Mouse (Mus musculus): Measurements from ENCODE around the gene Pou3f4. TPM values are rescaled to one million over a fixed set of nuclear protein-coding genes. Genes with fewer than 3 reads are reported as not detected.
"Not testable (repeated sequence)": the region's sequence is repeated elsewhere in the genome, so short reads cannot be mapped to it uniquely, and the experiment has no call there.

Pou3f4 gene
- polyA plus RNA-seq (2012; rRNA removed) = not detected in 2 replicates

DNA sequence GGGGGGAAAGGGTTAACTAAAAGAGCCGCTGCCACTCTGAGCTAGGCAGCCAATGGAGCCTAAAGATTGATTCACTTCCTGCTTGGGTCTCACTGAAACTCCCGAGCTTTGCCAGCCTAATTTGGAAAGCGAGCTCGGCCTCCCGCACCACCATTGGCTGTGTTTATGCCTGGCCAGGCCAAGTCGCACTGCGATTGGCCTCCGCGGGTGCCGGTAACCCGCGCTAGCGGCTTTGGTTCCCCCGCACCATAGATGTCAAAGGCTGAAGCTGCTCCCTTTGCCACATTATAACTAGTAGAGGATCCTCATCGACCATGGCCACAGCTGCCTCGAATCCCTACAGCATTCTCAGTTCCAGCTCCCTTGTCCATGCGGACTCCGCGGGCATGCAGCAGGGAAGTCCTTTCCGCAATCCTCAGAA, at the start of gene Pou3f4:
Gene Pou3f4, plus strand, starts transcription at position 130 of the 421 bp plus-strand sequence.
- no peaks in the 10 kb centered on the region for H3K4me1 ChIP-seq (ENCODE audit: control insufficient read depth, insufficient read depth, low read length)
- 19% methylated on average over 20 of the region's 20 CpGs for WGBS
- H3K4me3 ChIP-seq (replicated peaks; ENCODE audit: extremely low read depth, low read depth, low read length) = no peak within 1 kb of the TSS
- DNase-seq = no peak
- TF ChIP-seq CTCF (IDR thresholded peaks at IDR 0.05; ENCODE audit: insufficient read depth, low read length) (no peak), POLR2A (IDR thresholded peaks at IDR 0.05; ENCODE audit: borderline replicate concordance, extremely low read depth, low read depth, low read length) (no peak)

DNA sequence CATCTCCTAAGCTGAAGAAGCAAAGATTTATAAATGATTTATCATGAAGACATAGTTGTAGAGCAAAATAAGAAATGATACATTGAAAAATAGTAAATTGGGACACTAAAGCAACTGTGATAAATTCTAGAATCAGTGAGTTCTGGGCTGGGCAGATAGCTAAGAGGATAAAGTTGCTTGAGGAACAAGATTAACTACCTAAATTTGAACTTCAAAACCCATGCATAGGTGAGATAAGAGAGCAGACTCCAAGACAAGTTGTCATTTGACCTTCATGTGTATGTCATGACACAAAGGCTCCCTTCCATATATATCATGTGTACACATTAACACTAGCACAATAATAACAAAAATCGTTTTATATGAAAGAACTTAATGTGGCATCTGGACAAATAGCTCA, 48.1 kb upstream of the Pou3f4 start:
- no peak overlapping the region for H3K4me3 ChIP-seq (replicated peaks; ENCODE audit: extremely low read depth, low read depth, low read length)
- no peak for TF ChIP-seq POLR2A (IDR thresholded peaks at IDR 0.05; ENCODE audit: borderline replicate concordance, extremely low read depth, low read depth, low read length)
- no peak for TF ChIP-seq CTCF (IDR thresholded peaks at IDR 0.05; ENCODE audit: insufficient read depth, low read length)
- H3K4me1 ChIP-seq (ENCODE audit: control insufficient read depth, insufficient read depth, low read length) = no peaks in the 10 kb centered on the region
- WGBS = 40% methylated on average over 1 of the region's 1 CpGs
- no peak for DNase-seq

DNA sequence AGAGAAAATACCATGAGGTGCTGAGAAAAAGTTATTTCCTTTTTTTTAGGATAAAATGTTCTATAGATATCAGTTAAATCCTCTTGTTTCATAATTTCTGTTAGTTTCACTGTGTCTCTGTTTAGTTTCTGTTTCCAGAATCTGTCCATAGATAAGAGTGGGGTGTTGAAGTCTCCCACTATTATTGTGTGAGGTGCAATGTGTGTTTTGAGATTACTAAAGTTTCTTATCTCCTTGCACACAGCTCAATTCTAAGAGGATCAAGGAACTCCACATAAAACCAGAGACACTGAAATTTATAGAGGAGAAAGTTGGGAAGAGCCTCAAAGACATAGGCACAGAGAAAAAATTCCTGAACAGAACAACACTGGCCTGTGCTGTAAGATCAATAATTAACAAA, 39.3 kb upstream of the Pou3f4 start:
- H3K4me3 ChIP-seq (replicated peaks; ENCODE audit: extremely low read depth, low read depth, low read length); DNase-seq: not testable (repeated sequence)

DNA sequence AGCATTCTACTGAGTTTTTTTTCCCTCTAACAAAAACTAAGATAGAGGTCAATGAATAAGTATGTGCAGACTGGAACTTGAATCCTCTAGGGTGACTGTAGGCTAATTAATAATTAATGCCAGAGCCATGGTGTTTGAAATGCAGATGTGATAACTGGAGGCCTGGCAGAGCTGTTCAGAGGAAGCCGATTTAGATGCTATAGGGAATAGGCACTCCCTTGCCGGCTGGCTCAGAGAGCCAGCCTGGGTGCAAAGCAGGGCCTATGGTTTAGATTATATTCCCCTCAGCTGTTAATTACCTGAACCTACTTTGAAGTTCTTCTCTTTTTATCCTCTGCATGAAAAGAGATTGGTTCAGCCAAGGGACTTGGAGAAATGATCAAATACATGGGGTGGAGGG, 11.6 kb upstream of the Pou3f4 start:
- Histone ChIP-seq H3K4me1 (ENCODE audit: control insufficient read depth, insufficient read depth, low read length) (no peaks in the 10 kb centered on the region), H3K4me3 (replicated peaks; ENCODE audit: extremely low read depth, low read depth, low read length) (no peak overlapping the region)
- no peak for TF ChIP-seq POLR2A (IDR thresholded peaks at IDR 0.05; ENCODE audit: borderline replicate concordance, extremely low read depth, low read depth, low read length)
- WGBS = 57% methylated on average over 2 of the region's 2 CpGs
- DNase-seq = no peak

More for the DNA sequence above, 39.3 kb upstream of the Pou3f4 start:
- H3K4me1 ChIP-seq (ENCODE audit: control insufficient read depth, insufficient read depth, low read length) = not testable (repeated sequence)

DNA sequence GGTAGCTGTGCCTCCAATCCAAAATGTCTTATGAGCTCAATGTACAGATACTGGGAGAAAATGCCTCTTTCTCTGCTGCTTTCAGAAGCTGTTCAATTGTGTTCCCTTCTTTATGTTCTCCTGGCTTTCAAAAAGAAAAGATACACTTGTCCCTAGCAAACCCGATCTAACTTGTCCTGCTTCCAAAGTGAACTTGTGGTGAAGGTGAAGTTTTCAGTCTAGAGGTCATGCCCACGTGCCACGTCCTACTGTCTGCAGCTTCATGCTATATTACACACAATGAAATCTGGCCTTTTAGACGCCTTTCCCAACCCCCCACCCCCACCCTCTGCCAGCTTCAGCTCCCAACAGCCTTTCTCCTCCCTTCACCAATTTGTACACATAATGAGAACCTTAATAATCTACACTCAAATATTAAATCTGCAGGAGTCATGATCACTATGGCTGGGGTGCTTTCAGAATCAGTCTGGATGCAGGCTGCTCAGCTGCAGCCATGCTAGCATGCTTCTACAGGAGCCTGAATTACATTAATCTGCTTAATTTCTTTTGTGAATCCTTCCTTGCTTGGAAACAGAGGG, 4.0 kb upstream of the Pou3f4 start:
- no peak for DNase-seq
- 41% methylated on average over 4 of the region's 4 CpGs for WGBS
- TF ChIP-seq CTCF (IDR thresholded peaks at IDR 0.05; ENCODE audit: insufficient read depth, low read length) (no peak), POLR2A (IDR thresholded peaks at IDR 0.05; ENCODE audit: borderline replicate concordance, extremely low read depth, low read depth, low read length) (no peak)
- Histone ChIP-seq H3K4me1 (ENCODE audit: control insufficient read depth, insufficient read depth, low read length) (no peaks in the 10 kb centered on the region), H3K4me3 (replicated peaks; ENCODE audit: extremely low read depth, low read depth, low read length) (no peak overlapping the region)

DNA sequence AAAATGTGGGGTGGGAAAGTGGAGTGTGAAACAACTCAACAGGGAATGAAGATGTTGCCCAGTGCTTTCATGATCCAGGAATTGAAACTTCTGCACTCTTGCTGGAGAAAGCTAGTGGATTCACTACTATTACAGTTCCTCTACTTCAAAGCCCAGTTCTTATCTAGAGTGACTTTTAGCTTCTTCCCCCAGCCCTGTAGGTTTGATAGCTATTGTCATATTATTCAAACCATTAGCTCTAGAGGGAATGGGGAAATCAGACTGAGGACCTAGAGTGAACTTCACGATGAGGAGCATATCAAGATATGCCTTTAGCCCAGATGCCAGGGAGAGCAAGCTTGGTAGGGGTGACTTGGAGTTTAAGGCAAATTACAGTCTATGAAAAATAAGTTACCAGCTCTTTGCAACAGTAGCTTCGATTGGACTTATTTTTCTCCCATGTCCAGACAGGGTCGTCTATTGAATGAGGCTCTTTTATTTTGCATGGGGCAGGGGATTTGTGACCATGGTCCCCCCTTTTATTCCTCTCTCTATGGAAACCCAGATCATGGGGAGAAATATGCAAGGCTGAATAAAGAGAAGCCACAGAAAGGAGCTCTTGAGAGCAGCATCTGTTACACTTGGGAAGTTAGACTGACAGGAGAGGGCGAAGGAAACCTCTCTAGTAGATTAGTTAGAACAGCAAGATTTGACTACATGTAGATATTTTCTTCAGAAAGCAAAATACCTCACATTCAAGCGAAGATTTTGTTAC, 3.1 kb upstream of the Pou3f4 start:
- 42% methylated on average over 5 of the region's 5 CpGs for WGBS
- no peak for DNase-seq
- no peak for TF ChIP-seq POLR2A (IDR thresholded peaks at IDR 0.05; ENCODE audit: borderline replicate concordance, extremely low read depth, low read depth, low read length)
- TF ChIP-seq CTCF (IDR thresholded peaks at IDR 0.05; ENCODE audit: insufficient read depth, low read length) = no peak
- no peak overlapping the region for H3K4me3 ChIP-seq (replicated peaks; ENCODE audit: extremely low read depth, low read depth, low read length)
- H3K4me1 ChIP-seq (ENCODE audit: control insufficient read depth, insufficient read depth, low read length) = no peaks in the 10 kb centered on the region

DNA sequence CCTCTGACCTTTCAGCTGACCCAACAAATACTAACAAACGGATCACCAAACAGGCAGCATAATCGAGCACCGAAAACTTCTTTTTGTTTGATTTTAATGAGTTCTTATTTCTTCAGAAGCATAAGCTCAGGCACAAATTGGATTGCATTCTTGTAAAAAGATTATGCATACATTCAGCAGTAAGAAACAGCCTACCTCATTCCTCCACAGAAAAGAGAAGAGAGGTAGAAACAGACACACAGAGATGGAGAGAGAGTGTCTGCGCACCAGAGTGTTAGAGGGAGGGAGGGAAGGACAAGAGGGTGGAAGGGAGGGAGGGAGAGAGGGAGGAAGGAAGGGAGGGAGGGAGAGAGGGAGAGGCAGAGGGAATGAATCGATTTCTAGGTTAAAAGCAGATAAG, 2.0 kb upstream of the Pou3f4 start:
- Histone ChIP-seq H3K4me1 (ENCODE audit: control insufficient read depth, insufficient read depth, low read length) (no peaks in the 10 kb centered on the region), H3K4me3 (replicated peaks; ENCODE audit: extremely low read depth, low read depth, low read length) (no peak overlapping the region)
- WGBS = 41% methylated on average over 5 of the region's 5 CpGs
- no peak for TF ChIP-seq CTCF (IDR thresholded peaks at IDR 0.05; ENCODE audit: insufficient read depth, low read length)
- TF ChIP-seq POLR2A (IDR thresholded peaks at IDR 0.05; ENCODE audit: borderline replicate concordance, extremely low read depth, low read depth, low read length) = no peak
- DNase-seq = no peak

DNA sequence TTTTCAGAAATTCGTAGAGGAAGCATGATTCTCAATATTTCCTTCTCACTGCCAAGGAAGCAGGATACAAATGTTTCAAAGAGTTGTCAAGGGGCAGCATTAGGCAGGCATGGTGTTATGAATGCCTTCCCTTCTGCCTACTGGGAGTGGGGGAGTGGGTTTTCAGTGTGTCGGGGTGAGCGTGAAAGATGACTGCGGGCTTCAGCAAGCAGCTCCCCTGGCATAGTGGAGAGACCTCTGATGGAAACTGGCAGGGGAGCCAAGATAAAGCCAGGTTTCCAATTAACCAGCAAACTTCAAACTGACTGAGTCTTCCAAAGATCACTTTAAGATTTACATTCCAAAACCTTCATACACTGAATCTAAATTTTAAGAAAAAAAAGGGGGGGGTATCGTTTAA, 679 bp upstream of the Pou3f4 start:
- TF ChIP-seq CTCF (IDR thresholded peaks at IDR 0.05; ENCODE audit: insufficient read depth, low read length) (no peak), POLR2A (IDR thresholded peaks at IDR 0.05; ENCODE audit: borderline replicate concordance, extremely low read depth, low read depth, low read length) (no peak)
- Histone ChIP-seq H3K4me3 (replicated peaks; ENCODE audit: extremely low read depth, low read depth, low read length) (no peak overlapping the region), H3K4me1 (ENCODE audit: control insufficient read depth, insufficient read depth, low read length) (no peaks in the 10 kb centered on the region)
- DNase-seq = no peak
- WGBS = 27% methylated on average over 5 of the region's 5 CpGs

DNA sequence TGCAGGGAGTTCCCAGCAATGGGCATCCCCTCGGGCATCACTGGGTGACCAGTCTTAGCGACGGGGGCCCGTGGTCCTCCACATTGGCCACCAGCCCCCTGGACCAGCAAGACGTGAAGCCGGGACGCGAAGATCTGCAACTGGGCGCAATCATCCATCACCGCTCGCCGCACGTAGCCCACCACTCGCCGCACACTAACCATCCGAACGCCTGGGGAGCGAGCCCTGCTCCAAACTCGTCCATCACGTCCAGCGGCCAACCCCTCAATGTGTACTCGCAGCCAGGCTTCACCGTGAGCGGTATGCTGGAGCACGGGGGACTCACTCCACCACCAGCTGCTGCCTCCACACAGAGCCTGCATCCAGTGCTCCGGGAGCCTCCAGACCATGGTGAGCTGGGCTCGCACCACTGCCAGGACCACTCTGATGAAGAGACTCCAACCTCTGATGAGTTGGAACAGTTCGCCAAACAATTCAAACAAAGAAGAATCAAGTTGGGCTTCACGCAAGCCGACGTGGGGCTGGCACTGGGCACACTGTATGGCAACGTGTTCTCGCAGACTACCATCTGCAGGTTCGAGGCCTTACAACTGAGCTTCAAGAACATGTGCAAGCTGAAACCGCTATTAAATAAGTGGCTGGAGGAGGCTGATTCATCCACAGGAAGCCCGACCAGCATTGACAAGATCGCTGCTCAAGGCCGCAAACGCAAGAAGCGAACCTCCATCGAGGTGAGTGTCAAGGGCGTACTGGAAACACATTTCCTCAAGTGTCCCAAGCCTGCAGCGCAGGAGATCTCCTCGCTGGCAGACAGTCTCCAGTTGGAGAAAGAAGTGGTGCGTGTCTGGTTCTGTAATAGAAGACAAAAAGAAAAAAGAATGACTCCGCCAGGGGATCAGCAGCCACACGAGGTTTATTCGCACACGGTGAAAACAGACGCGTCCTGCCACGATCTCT, 790 bp downstream of the Pou3f4 start:
- TF ChIP-seq CTCF (IDR thresholded peaks at IDR 0.05; ENCODE audit: insufficient read depth, low read length) (no peak), POLR2A (IDR thresholded peaks at IDR 0.05; ENCODE audit: borderline replicate concordance, extremely low read depth, low read depth, low read length) (no peak)
- DNase-seq = no peak
- 20% methylated on average over 52 of the region's 52 CpGs for WGBS
- Histone ChIP-seq H3K4me3 (replicated peaks; ENCODE audit: extremely low read depth, low read depth, low read length) (no peak overlapping the region), H3K4me1 (ENCODE audit: control insufficient read depth, insufficient read depth, low read length) (no peaks in the 10 kb centered on the region)

All from lung, adult 2 months (tissue).